Mouse (Mus musculus) A20 (cell line): ENCODE results near the gene Prmt8.

Source experiments
- DNase-seq: peaks from one replicate; pipeline ENCODE4 v3.0.0-alpha.2; 2011; ENCODE audit warnings: low read depth, low spot score

Prmt8 gene

DNA sequence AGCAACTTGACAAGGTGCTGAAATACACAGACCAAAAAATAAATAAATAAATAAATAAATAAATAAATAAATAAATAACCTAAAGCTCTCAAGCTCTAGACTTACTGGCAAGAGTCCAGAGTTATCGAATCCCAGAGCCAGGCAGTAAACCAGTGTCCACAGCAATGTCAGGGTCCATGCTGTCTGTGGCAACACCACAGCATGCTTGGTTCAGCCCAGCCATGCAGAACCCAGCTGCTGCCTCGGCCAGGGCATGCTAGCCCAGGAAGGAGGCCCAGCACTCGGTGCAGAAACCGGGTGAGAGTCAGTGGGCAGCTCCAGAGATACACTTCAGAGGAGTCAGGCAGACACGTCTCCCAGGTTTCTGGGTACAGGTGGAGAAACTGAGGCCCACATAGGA, 29.4 kb downstream of the Prmt8 start:
- no peak for DNase-seq

GRCm38 (mm10) chr6:127735130-127735981, 33.9 kb downstream of the Prmt8 start:
- DNase-seq = no peak

GRCm38 (mm10) chr6:127723126-127723525, 46.1 kb downstream of the Prmt8 start:
- no peak for DNase-seq

GRCm38 (mm10) chr6:127719875-127720274, 49.4 kb downstream of the Prmt8 start:
- DNase-seq = no peak

DNA sequence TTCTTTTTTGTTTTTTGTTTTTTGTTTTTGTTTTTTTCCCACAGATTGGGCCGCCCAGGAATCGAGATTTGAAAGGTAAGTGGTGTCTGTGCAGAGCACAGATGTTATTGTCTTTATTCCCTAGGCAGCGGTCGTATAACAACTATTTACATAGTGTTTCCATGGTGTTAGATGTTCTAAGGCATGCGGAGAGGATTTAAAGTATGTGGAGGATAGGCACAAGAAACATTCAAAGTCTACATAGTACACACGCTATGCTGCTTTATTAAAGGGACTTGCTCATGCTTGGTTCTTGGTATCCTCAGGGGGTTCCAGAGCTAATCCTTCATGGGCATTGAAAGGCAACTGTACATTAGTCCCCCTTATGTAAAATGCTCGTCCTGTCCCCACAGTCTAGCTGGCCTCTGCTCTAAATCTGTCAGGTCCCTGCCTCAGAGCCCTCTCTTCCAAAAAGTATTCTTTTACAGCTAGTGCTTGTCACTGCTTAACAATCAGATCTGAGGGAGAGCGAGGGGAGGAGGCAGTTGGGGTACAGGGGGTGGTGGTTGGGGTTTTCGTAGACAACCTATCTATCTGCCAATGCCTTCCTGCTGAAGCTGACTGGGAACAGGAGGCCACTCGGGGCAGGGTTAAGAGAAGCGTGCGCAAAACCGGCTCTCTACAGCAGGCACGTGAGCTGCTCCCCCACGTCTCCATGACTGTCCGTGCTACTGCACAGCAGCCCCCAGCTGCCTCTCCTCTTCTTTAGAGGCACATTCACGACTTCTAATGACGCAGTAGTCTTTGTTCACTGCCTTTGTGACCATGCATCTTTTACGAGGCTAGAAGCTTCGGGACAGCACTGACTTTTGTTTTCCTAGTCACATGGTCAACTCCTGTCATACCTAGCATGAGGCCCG, 51.8 kb downstream of the Prmt8 start:
- no peak for DNase-seq

- no peak for DNase-seq
These were observed 53.8 kb downstream of the Prmt8 start for GRCm38 (mm10) chr6:127715428-127715827.

DNA sequence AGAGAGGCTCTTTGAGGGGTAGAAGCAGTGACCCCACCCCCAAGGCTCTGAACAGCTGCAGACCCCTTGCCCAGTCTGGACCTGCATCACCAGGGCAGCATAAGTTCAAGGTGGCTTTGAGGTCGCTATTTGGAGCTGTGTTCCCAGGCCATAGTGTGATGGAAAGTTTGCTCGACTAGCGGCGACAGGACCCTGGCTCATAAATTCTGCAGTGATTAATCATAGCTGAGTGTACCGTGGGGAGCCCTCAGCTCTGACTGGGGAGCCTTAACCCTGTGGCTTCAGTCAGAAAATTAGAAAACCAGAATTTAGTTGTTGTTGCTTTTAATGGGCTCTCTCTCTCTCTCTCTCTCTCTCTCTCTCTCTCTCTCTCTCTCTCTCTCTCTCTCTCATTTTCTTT, 54.4 kb downstream of the Prmt8 start:
- no peak for DNase-seq

GRCm38 (mm10) chr6:127708218-127708628, 61.0 kb downstream of the Prmt8 start:
- DNase-seq = no peak

GRCm38 (mm10) chr6:127701036-127701783, 68.1 kb downstream of the Prmt8 start:
- DNase-seq = no peak

GRCm38 (mm10) chr6:127693681-127694080, 75.6 kb downstream of the Prmt8 start:
- DNase-seq = no peak

DNA sequence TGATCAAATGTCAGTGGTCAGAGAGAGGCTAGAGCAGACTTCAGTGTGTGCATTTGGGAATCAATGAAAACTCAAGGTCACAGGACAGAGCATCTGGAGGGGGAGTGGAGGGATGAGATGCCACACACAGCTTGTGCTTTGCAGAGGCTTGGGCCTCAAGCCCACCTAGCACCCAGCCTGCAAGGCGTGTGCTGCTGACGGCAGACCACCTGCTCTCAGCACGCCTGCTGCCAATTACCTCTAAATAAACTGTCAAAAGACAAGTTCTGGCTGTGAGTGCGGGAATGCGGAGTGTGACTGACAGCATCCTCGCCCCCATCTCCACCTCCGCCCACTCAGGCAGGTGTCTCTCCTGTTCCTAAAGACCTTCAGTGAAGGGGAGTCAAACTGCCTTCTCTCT, 77.0 kb downstream of the Prmt8 start:
- no peak for DNase-seq

DNA sequence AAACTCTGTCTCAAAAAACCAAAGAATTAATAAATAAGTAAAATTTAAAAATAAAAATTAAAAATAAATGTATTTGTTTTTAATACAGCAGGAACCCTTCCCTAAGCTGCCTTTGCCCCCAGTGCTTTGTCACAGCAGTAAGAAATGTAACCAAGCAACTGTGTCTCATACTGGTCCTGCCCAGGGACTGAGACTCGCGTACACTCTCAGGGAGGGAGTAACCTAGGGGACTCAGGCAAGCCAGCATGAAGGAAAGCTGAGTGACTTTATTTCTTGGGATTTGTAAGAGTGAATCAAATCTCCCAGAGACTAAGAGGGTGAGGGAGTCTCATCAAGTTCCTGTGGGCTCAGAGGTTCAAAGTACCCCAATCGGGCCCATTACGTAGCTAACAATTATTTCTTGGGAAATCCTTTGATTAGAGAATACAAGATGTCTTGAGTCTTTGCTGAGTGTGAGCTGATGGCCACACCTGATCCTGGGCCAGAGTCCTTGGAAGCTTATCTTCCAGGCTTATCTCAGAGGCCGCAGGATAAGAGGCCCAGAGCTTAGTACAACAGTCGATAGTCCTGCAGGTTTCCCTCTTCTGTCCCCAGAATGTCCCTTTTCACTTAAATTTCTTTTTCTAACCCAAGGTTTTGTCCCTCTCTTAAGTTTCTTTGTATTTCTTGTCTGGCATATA, 82.0 kb downstream of the Prmt8 start:
- DNase-seq = no peak

- DNase-seq = no peak
These were observed 84.3 kb downstream of the Prmt8 start for GRCm38 (mm10) chr6:127684981-127685380.

- no peak for DNase-seq
These were observed 85.7 kb downstream of the Prmt8 start for GRCm38 (mm10) chr6:127683561-127683960.

DNA sequence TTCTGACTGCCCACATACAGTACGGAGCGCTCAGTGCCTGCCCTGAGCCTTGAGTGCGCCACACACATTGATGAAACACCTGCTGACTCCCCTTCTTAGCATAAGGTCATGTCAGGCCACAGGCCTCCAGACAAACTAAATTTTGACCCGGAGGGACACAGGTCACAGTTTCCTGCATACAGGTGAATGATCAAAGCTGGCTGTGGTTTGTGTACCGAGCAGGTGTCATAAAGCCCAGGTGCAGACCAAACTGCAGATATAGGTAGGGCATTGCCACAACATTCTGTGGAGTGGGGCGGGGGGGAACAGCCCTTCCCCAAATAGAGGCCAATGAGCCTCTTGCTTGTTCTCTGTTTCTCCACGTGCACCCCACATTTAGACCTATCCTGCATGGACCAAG, 88.5 kb downstream of the Prmt8 start:
- no peak for DNase-seq

- DNase-seq = no peak
These were observed 90.3 kb downstream of the Prmt8 start for GRCm38 (mm10) chr6:127678998-127679397.

DNA sequence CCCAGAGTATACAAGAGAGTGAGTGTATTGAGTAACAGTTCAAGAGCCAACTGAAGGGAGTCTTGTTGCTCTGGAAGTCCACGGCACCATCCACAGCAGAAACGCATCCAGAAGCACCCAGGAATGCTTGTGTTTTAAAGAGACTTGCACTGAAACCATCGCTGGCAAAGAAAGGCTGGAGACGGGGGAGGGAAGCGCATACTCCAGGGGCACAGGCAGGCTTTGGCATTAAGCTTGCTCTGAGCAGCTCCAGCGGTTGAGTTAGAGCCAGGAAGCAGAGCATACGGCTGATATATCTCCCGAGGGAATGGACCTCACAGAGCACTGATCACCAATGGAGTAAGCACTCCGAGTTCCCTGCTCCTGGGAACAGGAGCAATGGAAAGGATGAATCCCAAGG, 91.0 kb downstream of the Prmt8 start:
- DNase-seq = no peak

GRCm38 (mm10) chr6:127676866-127677265, 92.4 kb downstream of the Prmt8 start:
- DNase-seq = no peak

DNA sequence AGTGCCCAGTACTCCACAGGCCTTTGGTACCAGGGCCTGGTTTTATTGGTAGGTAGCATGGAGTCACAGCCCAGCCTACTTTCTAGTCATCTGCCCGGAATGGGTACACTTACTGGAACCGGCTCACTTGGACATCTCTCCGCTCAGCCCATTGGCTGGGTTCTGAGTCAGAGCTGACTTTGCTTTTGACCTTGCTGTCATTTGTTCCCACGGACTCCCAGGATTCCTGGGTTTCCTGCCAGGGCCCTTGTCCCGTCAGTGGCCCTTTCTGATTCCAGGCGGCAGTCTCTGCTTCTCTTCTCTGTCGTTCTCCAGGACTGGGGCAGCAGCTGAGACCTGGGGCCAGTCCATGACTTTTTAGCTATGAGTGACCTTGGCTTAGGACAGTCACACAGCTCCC, 97.2 kb downstream of the Prmt8 start:
- no peak for DNase-seq

DNA sequence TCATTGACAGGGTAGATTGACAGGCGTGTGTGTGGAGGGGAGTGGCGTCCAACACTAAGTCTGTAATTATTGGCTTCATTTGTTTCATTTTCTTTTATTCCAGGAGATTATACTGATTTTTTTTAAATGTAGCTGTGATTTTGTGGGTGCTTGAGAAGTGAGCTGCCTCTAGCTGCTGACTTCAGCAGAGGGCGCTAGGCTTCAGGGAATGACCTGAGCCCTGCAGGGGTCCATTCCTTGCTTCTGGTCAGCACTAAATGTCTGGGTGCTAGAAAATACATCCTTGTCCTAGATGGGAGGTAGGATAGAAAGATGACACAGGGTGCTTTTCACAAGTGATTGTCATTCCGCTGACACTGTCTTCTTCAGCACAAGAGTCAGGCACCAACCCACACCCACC, 99.2 kb downstream of the Prmt8 start:
- no peak for DNase-seq

DNA sequence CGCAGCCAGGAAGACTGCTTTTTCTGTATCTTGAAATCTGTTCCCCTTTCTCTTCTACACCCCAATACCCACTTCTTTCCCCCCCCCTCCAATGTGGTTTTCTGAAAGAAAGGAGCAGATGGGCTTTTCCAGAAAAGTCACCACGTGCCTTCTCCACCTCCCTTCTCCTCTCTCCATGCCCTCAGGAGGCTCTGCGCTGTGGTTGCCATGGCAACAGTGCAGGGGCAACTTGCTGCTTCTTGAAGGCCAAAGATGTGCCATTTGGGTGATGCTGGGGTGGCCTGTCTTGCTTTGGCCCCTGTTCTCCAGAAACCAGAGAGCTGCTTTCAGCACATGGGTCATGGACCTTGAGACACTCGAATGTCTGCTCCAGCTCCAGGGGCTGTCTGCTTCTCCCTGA, 100.0 kb downstream of the Prmt8 start:
- DNase-seq = no peak
